Mouse (Mus musculus) embryonic facial prominence, embryonic 14.5 days (tissue): ENCODE results near the gene Slc6a21. TPM values are rescaled to one million over a fixed set of nuclear protein-coding genes. Genes with fewer than 3 reads are reported as not detected.

Source experiments
- ATAC-seq: fragments of 200-750 bp; cut with Nextera tagmentation; 2 replicates; pipeline ENCODE4 v1.8.0; 2017; ENCODE audit warnings: low read depth, moderate number of reproducible peaks, moderate TSS enrichment
- DNase-seq: peaks from one replicate; pipeline ENCODE4 v3.0.0-alpha.2; 2015; ENCODE audit warnings: low spot score
- H3K27ac ChIP-seq: fragments of 300-500 bp; sonication (generic); replicated peaks from 2 replicates; pipeline ENCODE4 v1.5.1; 2014; ENCODE audit warnings: low read depth, mild to moderate bottlenecking, low read length, moderate library complexity
- H3K27me3 ChIP-seq: fragments of 300-500 bp; sonication (generic); replicated peaks from 2 replicates; pipeline ENCODE4 v1.6.1; 2014; ENCODE audit warnings: low read length; ENCODE audit not compliant: control insufficient read depth, insufficient read depth
- H3K36me3 ChIP-seq: fragments of 300-500 bp; sonication (generic); 2 replicates; pipeline ENCODE4 v1.6.1; 2014; ENCODE audit warnings: low read length, mixed read lengths; ENCODE audit not compliant: control insufficient read depth, insufficient read depth
- H3K4me1 ChIP-seq: fragments of 300-500 bp; sonication (generic); 2 replicates; pipeline ENCODE4 v1.6.1; 2014; ENCODE audit warnings: antibody characterized with exemption, low read length; ENCODE audit not compliant: control insufficient read depth, insufficient read depth
- H3K4me2 ChIP-seq: fragments of 300-500 bp; sonication (generic); 2 replicates; pipeline ENCODE4 v1.6.1; 2014; ENCODE audit warnings: low read depth, mild to moderate bottlenecking, low read length, moderate library complexity, mixed read lengths
- H3K4me3 ChIP-seq: fragments of 300-500 bp; sonication (generic); 2 replicates; pipeline ENCODE4 v1.5.1; 2014; ENCODE audit warnings: low read depth, mild to moderate bottlenecking, low read length
- H3K9ac ChIP-seq: fragments of 300-500 bp; sonication (generic); 2 replicates; pipeline ENCODE4 v1.6.1; 2014; ENCODE audit warnings: low read depth, mild to moderate bottlenecking, low read length, moderate library complexity, mixed read lengths
- H3K9me3 ChIP-seq: fragments of 300-500 bp; sonication (generic); 2 replicates; pipeline ENCODE4 v1.6.1; 2016; ENCODE audit warnings: low read length; ENCODE audit not compliant: control insufficient read depth
- WGBS: fragments of 180-500 bp; shearing (Covaris S2); extraction: QIAGEN DNeasy Blood & Tissue Kit; methylation state at CpG from one replicate; pipeline ENCODE4 v1.1.7; 2014; 5-methylcytosine and 5-hydroxymethylcytosine counted together
- polyA plus RNA-seq: library from polyadenylated mRNA; unstranded; fragments of >200 nt; fragmentation: Nextera tagmentation; extraction: Ambion mirVana; gene quantifications from 2 replicates; pipeline ENCODE4 v1.2.1, GENCODE M21; 2014

Gene Slc6a21
- polyA plus RNA-seq, 1 experiment from 2014 or later, result not detected

GRCm38 (mm10) chr7:45300270-45300669 lies 23.0 kb downstream of the Slc6a21 start:
- H3K4me1 ChIP-seq, result no peaks in the 10 kb centered on the region
- no peak overlapping the region for H3K9ac ChIP-seq
- no peaks in the 10 kb centered on the region for H3K27me3 ChIP-seq
- H3K9me3 ChIP-seq, result no peaks in the 10 kb centered on the region
- H3K36me3 ChIP-seq, result peaks cover 17% of the 10 kb centered on the region; the same call in 1 of the 2 replicates
- H3K27ac ChIP-seq, result no peak overlapping the region
- H3K4me3 ChIP-seq, result no peak overlapping the region
- no peak overlapping the region for H3K4me2 ChIP-seq
- peak; percentile 70 for DNase-seq
- 10% methylated on average over 6 of the region's 6 CpGs for WGBS
- peak; percentile 47; the same call in 1 of the 2 replicates for ATAC-seq

GRCm38 (mm10) chr7:45302626-45303025 lies 25.3 kb downstream of the Slc6a21 start:
- ATAC-seq, result no peak
- H3K4me2 ChIP-seq, result no peak overlapping the region
- H3K9me3 ChIP-seq, result no peaks in the 10 kb centered on the region
- no peaks in the 10 kb centered on the region for H3K27me3 ChIP-seq
- peaks cover 17% of the 10 kb centered on the region; the same call in 1 of the 2 replicates for H3K36me3 ChIP-seq
- no peak overlapping the region for H3K9ac ChIP-seq
- H3K4me1 ChIP-seq, result no peaks in the 10 kb centered on the region
- no peak overlapping the region for H3K27ac ChIP-seq
- no peak overlapping the region for H3K4me3 ChIP-seq
- peak; percentile 50 for DNase-seq
- 56% methylated on average over 8 of the region's 8 CpGs for WGBS

- no peak for ATAC-seq
- peaks cover 27% of the 10 kb centered on the region; the same call in 1 of the 2 replicates for H3K36me3 ChIP-seq
- WGBS, result 23% methylated on average over 9 of the region's 13 CpGs
- no peaks in the 10 kb centered on the region for H3K27me3 ChIP-seq
- peak overlapping the region; percentile 5; the same call in 1 of the 2 replicates for H3K4me2 ChIP-seq
- H3K9ac ChIP-seq, result no peak overlapping the region
- DNase-seq, result peak; percentile 21
- H3K4me3 ChIP-seq, result no peak overlapping the region
- no peaks in the 10 kb centered on the region for H3K9me3 ChIP-seq
- H3K27ac ChIP-seq, result no peak overlapping the region
- no peaks in the 10 kb centered on the region for H3K4me1 ChIP-seq
These were observed 27.6 kb downstream of the Slc6a21 start for GRCm38 (mm10) chr7:45304869-45305268.

- H3K27me3 ChIP-seq, result no peaks in the 10 kb centered on the region
- 11% methylated on average over 17 of the region's 17 CpGs for WGBS
- no peak overlapping the region for H3K9ac ChIP-seq
- peaks cover 30% of the 10 kb centered on the region; the same call in 1 of the 2 replicates for H3K36me3 ChIP-seq
- no peak overlapping the region for H3K4me3 ChIP-seq
- H3K9me3 ChIP-seq, result no peaks in the 10 kb centered on the region
- peak overlapping the region; percentile 5; the same call in 1 of the 2 replicates for H3K4me2 ChIP-seq
- no peaks in the 10 kb centered on the region for H3K4me1 ChIP-seq
- ATAC-seq (peak; percentile 44; the same call in 1 of the 2 replicates), DNase-seq (peak; percentile 39)
- no peak overlapping the region for H3K27ac ChIP-seq
These were observed 28.0 kb downstream of the Slc6a21 start for GRCm38 (mm10) chr7:45305275-45305674.

- 75% methylated on average over 15 of the region's 15 CpGs for WGBS
- peaks cover 12% of the 10 kb centered on the region for H3K4me1 ChIP-seq
- no peak overlapping the region for H3K4me3 ChIP-seq
- peaks cover 29% of the 10 kb centered on the region; the same call in 1 of the 2 replicates for H3K36me3 ChIP-seq
- H3K9me3 ChIP-seq, result no peaks in the 10 kb centered on the region
- no peak overlapping the region for H3K27ac ChIP-seq
- no peaks in the 10 kb centered on the region for H3K27me3 ChIP-seq
- H3K4me2 ChIP-seq, result no peak overlapping the region
- ATAC-seq, result no peak
- DNase-seq, result no peak
- no peak overlapping the region for H3K9ac ChIP-seq
These were observed 31.4 kb downstream of the Slc6a21 start for GRCm38 (mm10) chr7:45308551-45309240.

- Histone ChIP-seq H3K9ac (no peak overlapping the region), H3K27me3 (no peaks in the 10 kb centered on the region), H3K4me3 (no peak overlapping the region), H3K4me1 (peaks cover 15% of the 10 kb centered on the region), H3K9me3 (no peaks in the 10 kb centered on the region), H3K4me2 (no peak overlapping the region), H3K36me3 (peaks cover 26% of the 10 kb centered on the region), H3K27ac (no peak overlapping the region)
- peak; percentile 57 for DNase-seq
- WGBS, result 18% methylated on average over 9 of the region's 9 CpGs
- peak; percentile 13; the same call in 1 of the 2 replicates for ATAC-seq
These were observed 32.1 kb downstream of the Slc6a21 start for GRCm38 (mm10) chr7:45309455-45309854.

- H3K9me3 ChIP-seq, result no peaks in the 10 kb centered on the region
- WGBS, result 48% methylated on average over 8 of the region's 8 CpGs
- H3K9ac ChIP-seq, result no peak overlapping the region
- peaks cover 15% of the 10 kb centered on the region for H3K4me1 ChIP-seq
- H3K4me2 ChIP-seq, result no peak overlapping the region
- H3K27ac ChIP-seq, result no peak overlapping the region
- ATAC-seq, result no peak
- no peaks in the 10 kb centered on the region for H3K27me3 ChIP-seq
- H3K4me3 ChIP-seq, result no peak overlapping the region
- no peak for DNase-seq
- H3K36me3 ChIP-seq, result peaks cover 41% of the 10 kb centered on the region
These were observed 34.7 kb downstream of the Slc6a21 start for GRCm38 (mm10) chr7:45312023-45312422.

- Histone ChIP-seq H3K4me2 (peak overlapping the region; percentile 19), H3K9ac (peak overlapping the region; percentile 30; the same call in 1 of the 2 replicates), H3K4me1 (peaks cover 15% of the 10 kb centered on the region), H3K4me3 (no peak overlapping the region), H3K27me3 (no peaks in the 10 kb centered on the region), H3K9me3 (no peaks in the 10 kb centered on the region), H3K36me3 (peaks cover 46% of the 10 kb centered on the region), H3K27ac (peak overlapping the region; percentile 63; the same call in 1 of the 2 replicates)
- ATAC-seq (peak; percentile 53; the same call in 1 of the 2 replicates), DNase-seq (peak; percentile 77)
- 14% methylated on average over 10 of the region's 10 CpGs for WGBS
These were observed 35.6 kb downstream of the Slc6a21 start for GRCm38 (mm10) chr7:45312686-45313453.
